Mouse (Mus musculus) liver, embryonic 14.5 days (tissue): ENCODE measurements around the gene Kri1. TPM values are rescaled to one million over a fixed set of nuclear protein-coding genes. Genes with fewer than 3 reads are reported as not detected.
A peak's percentile ranks its signal among the peaks of the same experiment; 100 is the strongest.

Source experiments
- ATAC-seq: fragments of 200-750 bp; cut with Nextera tagmentation; 2 replicates; pipeline ENCODE4 v1.8.0; 2017; ENCODE audit warnings: moderate number of reproducible peaks, mild to moderate bottlenecking, moderate library complexity; ENCODE audit not compliant: insufficient read depth
- DNase-seq, 3 experiments: peaks; one replicate each; pipeline ENCODE4 v3.0.0-alpha.2; 2012 to 2013; ENCODE audit warnings: low read depth in 3 of 3, low spot score in 3 of 3
- H3K27ac ChIP-seq: fragments of 300-500 bp; sonication (generic); 2 replicates; pipeline ENCODE4 v1.5.1; 2014; ENCODE audit warnings: moderate library complexity, mild to moderate bottlenecking, control low read depth, inconsistent platforms
- H3K27me3 ChIP-seq: fragments of 300-500 bp; sonication (generic); 2 replicates; pipeline ENCODE4 v1.6.1; 2014; ENCODE audit warnings: mild to moderate bottlenecking, low read length, moderate library complexity; ENCODE audit not compliant: control insufficient read depth, insufficient read depth
- H3K36me3 ChIP-seq: fragments of 300-500 bp; sonication (generic); replicated peaks from 2 replicates; pipeline ENCODE4 v1.6.1; 2014; ENCODE audit warnings: low read depth; ENCODE audit not compliant: control insufficient read depth, insufficient read depth
- H3K4me1 ChIP-seq, 2 experiments: fragments of 200-500 bp in 1 of 2; fragments of 300-500 bp in 1 of 2; sonication (generic) in 1 of 2; replicated peaks; 2 replicates each; pipeline ENCODE4 v1.6.1; 2012 to 2014; ENCODE audit warnings: antibody characterized with exemption in 1 of 2, inconsistent platforms in 1 of 2, low read length in 1 of 2; ENCODE audit not compliant: control insufficient read depth in 2 of 2, insufficient read depth in 2 of 2
- H3K4me2 ChIP-seq: fragments of 300-500 bp; sonication (generic); 2 replicates; pipeline ENCODE4 v1.6.1; 2014; ENCODE audit warnings: low read depth, mild to moderate bottlenecking, control low read depth, moderate library complexity
- H3K4me3 ChIP-seq, 2 experiments: fragments of 200-500 bp in 1 of 2; fragments of 300-500 bp in 1 of 2; sonication (generic) in 1 of 2; 2 replicates each; pipeline ENCODE4 v1.5.1; 2012 to 2014; ENCODE audit warnings: low read depth in 2 of 2, low read length in 2 of 2, mild to moderate bottlenecking in 2 of 2, control low read depth in 1 of 2, inconsistent platforms in 1 of 2, moderate library complexity in 1 of 2; ENCODE audit not compliant: insufficient read depth in 1 of 2
- H3K9ac ChIP-seq: fragments of 300-500 bp; sonication (generic); replicated peaks from 2 replicates; pipeline ENCODE4 v1.6.1; 2014; ENCODE audit warnings: mild to moderate bottlenecking, control low read depth, moderate library complexity
- H3K9me3 ChIP-seq: fragments of 300-500 bp; sonication (generic); 2 replicates; pipeline ENCODE4 v1.6.1; 2016; ENCODE audit warnings: low read length, mixed read lengths; ENCODE audit not compliant: control insufficient read depth
- CTCF ChIP-seq: IDR thresholded peaks from 2 replicates; pipeline ENCODE4 v1.5.1; 2016; ENCODE audit warnings: antibody characterized with exemption, low read depth, control low read depth
- EP300 ChIP-seq: IDR thresholded peaks from 2 replicates; pipeline ENCODE4 v1.6.1; 2016; ENCODE audit warnings: antibody characterized with exemption, low read depth
- WGBS: fragments of 180-500 bp; shearing (Covaris S2); extraction: QIAGEN DNeasy Blood & Tissue Kit; methylation state at CpG from one replicate; pipeline ENCODE4 v1.1.7; 2014; ENCODE audit not compliant: insufficient replicate concordance; 5-methylcytosine and 5-hydroxymethylcytosine counted together
- polyA plus RNA-seq, 2 experiments: library from polyadenylated mRNA; depleted of rRNA in 1 of 2; stranded (reverse) in 1 of 2; unstranded in 1 of 2; fragments of >200 nt; fragmentation: Nextera tagmentation in 1 of 2; extraction: Ambion mirVana in 1 of 2; gene quantifications; 2 replicates each; pipeline versions ENCODE4 v1.2.1 to v1.2.3; 2012 to 2014

The Kri1 gene
- polyA plus RNA-seq (2012; rRNA removed) (14.4 and 21.9 TPM in 2 replicates), polyA plus RNA-seq (2014; fragmentation: Nextera tagmentation; extraction: Ambion mirVana) (3.9 and 5.0 TPM in 2 replicates)

DNA sequence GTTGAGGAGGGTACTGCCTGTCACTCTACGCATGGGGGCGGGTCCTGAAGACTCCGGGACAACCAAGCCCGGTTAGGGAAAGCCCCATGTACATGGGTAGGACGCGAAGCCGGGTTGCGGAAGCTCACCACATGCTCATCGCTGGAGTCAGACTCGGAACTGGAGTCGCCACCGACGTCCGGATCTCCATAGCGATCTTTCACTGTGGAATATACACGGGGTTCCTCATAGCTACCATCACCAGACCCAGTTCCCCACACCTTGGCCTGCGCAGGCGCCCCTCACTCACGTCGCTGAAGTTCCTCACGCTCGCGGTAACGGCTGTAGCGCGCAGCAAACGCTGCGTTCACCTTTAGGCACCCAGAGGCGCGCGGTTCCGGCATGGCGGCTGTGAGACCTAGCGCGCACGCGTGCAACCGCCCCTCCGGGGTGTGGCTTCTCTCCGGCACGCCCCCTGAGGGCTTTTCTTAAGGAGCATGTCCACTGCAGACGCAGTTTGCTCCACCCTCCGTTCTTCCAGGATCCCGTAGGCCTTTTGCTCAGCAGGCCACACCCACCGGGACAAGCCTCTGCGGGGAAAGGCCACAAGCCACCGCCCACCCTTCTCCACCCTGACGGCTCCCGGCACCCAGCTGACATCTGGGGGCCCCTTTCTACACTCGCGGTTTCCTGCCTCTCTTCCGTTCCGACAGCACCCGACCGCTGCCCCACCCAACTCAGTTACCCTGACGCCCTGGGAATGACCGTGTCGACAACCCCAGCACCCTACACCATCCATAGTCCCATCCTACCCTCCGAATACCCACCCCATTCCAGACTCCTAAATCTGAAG, at the start of gene Kri1:
Gene Kri1, minus strand, starts transcription at position 399 of the 832 bp plus-strand sequence.
- H3K36me3 ChIP-seq = peaks cover 32% of the 10 kb centered on the region
- peak within 1 kb of the TSS; percentile 96 for H3K9ac ChIP-seq
- peak within 1 kb of the TSS; percentile 87 for H3K27ac ChIP-seq
- H3K4me3 ChIP-seq = peak within 1 kb of the TSS; percentile 92
- peak within 1 kb of the TSS; percentile 80 for H3K4me2 ChIP-seq
- peaks cover 27% of the 10 kb centered on the region in 2 experiments for H3K4me1 ChIP-seq
- DNase-seq (peak; percentile 99 to 100 (median 99)), ATAC-seq (peak; percentile 74)
- TF ChIP-seq EP300 (peak; percentile 51), CTCF (no peak; the same call in 1 of the 2 replicates)
- H3K27me3 ChIP-seq = no peaks in the 10 kb centered on the region
- WGBS = under 1% methylated on average over 59 of the region's 59 CpGs
- H3K9me3 ChIP-seq = no peaks in the 10 kb centered on the region

DNA sequence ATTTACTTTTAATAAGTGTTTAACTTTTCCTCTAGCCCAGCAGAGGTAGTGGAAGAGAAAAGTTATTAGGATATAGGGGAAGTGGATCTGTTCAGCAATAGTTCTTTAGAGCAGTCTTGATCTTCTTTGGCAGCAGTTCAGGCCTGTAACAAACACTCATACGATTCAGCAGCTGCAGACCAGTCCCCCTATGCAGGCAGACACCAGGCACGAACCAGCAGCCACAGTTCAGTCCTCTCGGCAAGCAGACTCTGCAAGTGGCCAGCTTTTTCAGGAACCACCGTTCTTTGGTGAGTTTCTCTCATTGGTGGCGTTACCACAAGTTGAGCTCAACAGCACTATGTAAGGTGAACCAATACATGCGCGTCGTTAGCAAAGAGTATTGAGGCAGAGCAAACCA, 48.7 kb upstream of the Kri1 start:
- DNase-seq (no peak), ATAC-seq (no peak)
- H3K4me1 ChIP-seq = peaks cover 0 to 7% of the 10 kb centered on the region in 2 experiments; a peak in 1 of 4 replicates
- no peaks in the 10 kb centered on the region for H3K27me3 ChIP-seq
- H3K27ac ChIP-seq = no peak overlapping the region
- no peak overlapping the region for H3K4me3 ChIP-seq
- H3K4me2 ChIP-seq = no peak overlapping the region
- H3K9me3 ChIP-seq = no peaks in the 10 kb centered on the region
- no peak overlapping the region for H3K9ac ChIP-seq
- TF ChIP-seq EP300 (no peak), CTCF (no peak)
- 84% methylated on average over 8 of the region's 8 CpGs for WGBS
- no peaks in the 10 kb centered on the region for H3K36me3 ChIP-seq

DNA sequence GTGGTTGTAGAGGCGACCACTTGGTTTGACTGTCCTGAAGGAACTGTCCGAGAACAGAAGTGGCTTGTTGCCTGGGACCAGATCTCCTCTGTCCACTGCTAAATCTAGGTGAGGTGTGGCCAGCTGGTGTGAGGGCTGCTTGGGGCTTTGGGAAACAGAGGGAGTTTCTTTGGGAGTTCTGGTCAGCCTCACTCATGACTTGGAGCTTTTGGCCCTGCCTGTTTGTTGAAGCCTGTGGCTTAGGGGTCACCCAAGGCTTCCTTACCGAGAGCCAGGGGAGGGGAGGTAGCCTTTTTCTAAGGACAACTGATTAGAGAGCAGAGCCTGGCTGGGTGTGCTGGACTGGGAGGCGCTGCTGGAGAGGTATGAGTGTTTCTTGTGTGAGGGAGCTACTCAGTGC, 47.6 kb upstream of the Kri1 start:
- TF ChIP-seq EP300 = no peak
- no peak for TF ChIP-seq CTCF
- no peaks in the 10 kb centered on the region for H3K27me3 ChIP-seq
- DNase-seq (no peak), ATAC-seq (no peak)
- H3K4me3 ChIP-seq = no peak overlapping the region
- no peak overlapping the region for H3K27ac ChIP-seq
- no peak overlapping the region for H3K4me2 ChIP-seq
- H3K9ac ChIP-seq = no peak overlapping the region
- no peaks in the 10 kb centered on the region for H3K36me3 ChIP-seq
- H3K4me1 ChIP-seq = peaks cover 0 to 7% of the 10 kb centered on the region in 2 experiments; a peak in 1 of 4 replicates
- no peaks in the 10 kb centered on the region for H3K9me3 ChIP-seq
- WGBS = 63% methylated on average over 4 of the region's 4 CpGs

GRCm38 (mm10) chr9:21334747-21335146, 47.0 kb upstream of the Kri1 start:
- H3K27me3 ChIP-seq = no peaks in the 10 kb centered on the region
- H3K4me3 ChIP-seq = no peak overlapping the region
- H3K9me3 ChIP-seq = no peaks in the 10 kb centered on the region
- no peak overlapping the region for H3K27ac ChIP-seq
- TF ChIP-seq CTCF = no peak
- TF ChIP-seq EP300 = no peak
- DNase-seq (no peak), ATAC-seq (no peak)
- no peaks in the 10 kb centered on the region for H3K36me3 ChIP-seq
- H3K4me1 ChIP-seq = peaks cover 0 to 7% of the 10 kb centered on the region in 2 experiments; a peak in 1 of 4 replicates
- H3K9ac ChIP-seq = no peak overlapping the region
- H3K4me2 ChIP-seq = no peak overlapping the region

DNA sequence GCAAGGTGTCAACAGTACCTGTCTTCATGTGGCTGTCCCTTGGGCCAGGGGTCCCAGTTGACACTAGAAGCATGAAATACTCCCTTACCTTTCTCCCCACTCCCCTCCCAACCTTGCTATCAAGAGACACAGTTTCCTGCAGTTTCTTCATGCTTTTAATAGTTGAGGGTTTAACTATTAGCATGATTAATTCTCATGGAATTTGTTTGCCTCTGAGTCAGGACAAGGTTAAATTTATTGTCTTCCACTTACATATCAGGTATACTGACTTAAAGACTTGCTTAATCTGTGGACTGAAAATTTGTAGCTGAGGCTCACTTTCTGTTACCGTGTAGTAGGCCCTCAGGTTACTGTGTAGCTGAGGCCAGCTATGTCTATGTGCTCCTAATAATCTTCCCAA, 45.8 kb upstream of the Kri1 start:
- Histone ChIP-seq H3K9me3 (no peaks in the 10 kb centered on the region), H3K27ac (no peak overlapping the region), H3K4me2 (no peak overlapping the region), H3K4me1 (peaks cover 0 to 7% of the 10 kb centered on the region in 2 experiments; a peak in 1 of 4 replicates), H3K36me3 (no peaks in the 10 kb centered on the region), H3K9ac (no peak overlapping the region), H3K27me3 (no peaks in the 10 kb centered on the region), H3K4me3 (no peak overlapping the region)
- 74% methylated on average over 1 of the region's 1 CpGs for WGBS
- DNase-seq (no peak), ATAC-seq (no peak)
- TF ChIP-seq CTCF (no peak), EP300 (no peak)
